Mouse (Mus musculus): ENCODE measurements around the gene Cenpf. TPM values are rescaled to one million over a fixed set of nuclear protein-coding genes. Genes with fewer than 3 reads are reported as not detected.

Gene Cenpf
- total and polyA plus RNA-seq, 3 experiments: 16.5 to 28.2 (median 21.5) TPM

- Histone ChIP-seq H3K9me3 (replicated peaks; ENCODE audit: low read length) (no peaks in the 10 kb centered on the region), H3K4me2 (ENCODE audit: insufficient read depth, low read depth, poor library complexity, severe bottlenecking) (no peak overlapping the region), H3K4me1 (ENCODE audit: control insufficient read depth in 1 of 2, insufficient read depth in 2 of 2) (peaks cover 3 to 8% of the 10 kb centered on the region in 2 experiments; a peak in 3 of 4 replicates), H3K79me2 (replicated peaks; ENCODE audit: control insufficient read depth, extremely low read depth, insufficient read depth, poor library complexity, severe bottlenecking) (no peaks in the 10 kb centered on the region), H3K27me3 (replicated peaks) (no peaks in the 10 kb centered on the region), H3K9ac (ENCODE audit: insufficient read depth, low read depth) (no peak overlapping the region), H3K36me3 (replicated peaks in 1 of 2; ENCODE audit: control insufficient read depth in 1 of 2, insufficient read depth in 1 of 2, low read length in 1 of 2) (no peaks in the 10 kb centered on the region), H3K27ac (ENCODE audit: insufficient read depth, low read depth) (no peak overlapping the region), H3K4me3 (replicated peaks in 1 of 3; ENCODE audit: low read depth in 2 of 3, low read length in 2 of 3, poor library complexity in 1 of 3) (no peak overlapping the region)
- in situ Hi-C loops (cut with MboI; ENCODE audit: low pct_ligation_motif_present, low pct_unique_long_range_greater_than_20kb, low sequenced_read_pairs) (loop anchor here (10.0 kb wide), 1 partner anchor 275 kb away; no protein-coding TSS in a partner anchor), dilution Hi-C loops (cut with MboI; ENCODE audit: extremely low pct_ligation_motif_present, extremely low pct_unique_long_range_greater_than_20kb, low sequenced_read_pairs) (no loop called here)
- no peak for TF ChIP-seq ZKSCAN1 (IDR thresholded peaks at IDR 0.05; ENCODE audit: borderline replicate concordance, low read depth, low read length)
- TF ChIP-seq TCF12 (IDR thresholded peaks at IDR 0.05; ENCODE audit: low read depth, low read length): no peak
- TF ChIP-seq MXI1 (IDR thresholded peaks at IDR 0.05; ENCODE audit: low read depth, low read length): no peak
- no peak for TF ChIP-seq NELFE (IDR thresholded peaks at IDR 0.05; ENCODE audit: low read depth, low read length)
- no peak for TF ChIP-seq JUN (IDR thresholded peaks at IDR 0.05; ENCODE audit: insufficient read depth, low read depth, low read length)
- DNase-seq (ENCODE audit: extremely low read depth): no peak
Observed at GRCm38 (mm10) chr1:189700186-189700585, 12.3 kb upstream of the Cenpf start.

GRCm38 (mm10) chr1:189698416-189698815, 10.5 kb upstream of the Cenpf start:
- in situ Hi-C loops (cut with MboI; ENCODE audit: low pct_ligation_motif_present, low pct_unique_long_range_greater_than_20kb, low sequenced_read_pairs) (no loop called here), dilution Hi-C loops (cut with MboI; ENCODE audit: extremely low pct_ligation_motif_present, extremely low pct_unique_long_range_greater_than_20kb, low sequenced_read_pairs) (no loop called here)
- Histone ChIP-seq H3K27me3 (replicated peaks) (no peaks in the 10 kb centered on the region), H3K36me3 (replicated peaks in 1 of 2; ENCODE audit: control insufficient read depth in 1 of 2, insufficient read depth in 1 of 2, low read length in 1 of 2) (no peaks in the 10 kb centered on the region), H3K9ac (ENCODE audit: insufficient read depth, low read depth) (no peak overlapping the region), H3K27ac (ENCODE audit: insufficient read depth, low read depth) (no peak overlapping the region), H3K4me1 (ENCODE audit: control insufficient read depth in 1 of 2, insufficient read depth in 2 of 2) (peaks cover 0 to 5% of the 10 kb centered on the region in 2 experiments; a peak in 2 of 4 replicates), H3K4me2 (ENCODE audit: insufficient read depth, low read depth, poor library complexity, severe bottlenecking) (no peak overlapping the region), H3K9me3 (replicated peaks; ENCODE audit: low read length) (no peaks in the 10 kb centered on the region), H3K4me3 (replicated peaks in 1 of 3; ENCODE audit: low read depth in 2 of 3, low read length in 2 of 3, poor library complexity in 1 of 3) (no peak overlapping the region), H3K79me2 (replicated peaks; ENCODE audit: control insufficient read depth, extremely low read depth, insufficient read depth, poor library complexity, severe bottlenecking) (no peaks in the 10 kb centered on the region)
- DNase-seq (ENCODE audit: extremely low read depth): no peak
- TF ChIP-seq ZMIZ1 (IDR thresholded peaks at IDR 0.05; ENCODE audit: low read depth, low read length) (no peak), USF2 (conservative IDR thresholded peaks at IDR 0.05; ENCODE audit: low read depth, low read length) (no peak), ETS1 (conservative IDR thresholded peaks at IDR 0.05; ENCODE audit: low read depth, low read length) (no peak), USF1 (IDR thresholded peaks at IDR 0.05; ENCODE audit: low read depth, low read length) (no peak), ELF1 (IDR thresholded peaks at IDR 0.05; ENCODE audit: low read depth, low read length) (no peak), NRF1 (IDR thresholded peaks at IDR 0.05; ENCODE audit: low read depth, low read length) (no peak), MAFK (IDR thresholded peaks at IDR 0.05; ENCODE audit: insufficient replicate concordance, low read length) (no peak), UBTF (IDR thresholded peaks at IDR 0.05; ENCODE audit: low read depth, low read length) (no peak), BHLHE40 (IDR thresholded peaks at IDR 0.05; ENCODE audit: low read depth, low read length) (no peak), TBP (conservative IDR thresholded peaks at IDR 0.05; ENCODE audit: low read depth, low read length) (no peak), SMC3 (IDR thresholded peaks at IDR 0.05; ENCODE audit: low read depth, low read length) (no peak), MAZ (IDR thresholded peaks at IDR 0.05; ENCODE audit: low read depth, low read length) (no peak), MYC (IDR thresholded peaks at IDR 0.05; ENCODE audit: low read depth, low read length) (no peak), MAX (IDR thresholded peaks at IDR 0.05; ENCODE audit: low read length) (no peak), CTCF (conservative IDR thresholded peaks at IDR 0.05 in 1 of 2, IDR thresholded peaks at IDR 0.05 in 1 of 2; ENCODE audit: low read depth in 2 of 2, low read length in 2 of 2) (no peak; a peak in 1 of 4 replicates), JUND (conservative IDR thresholded peaks at IDR 0.05; ENCODE audit: low read depth, low read length) (no peak), HCFC1 (IDR thresholded peaks at IDR 0.05; ENCODE audit: low read depth, low read length) (no peak), ZKSCAN1 (IDR thresholded peaks at IDR 0.05; ENCODE audit: borderline replicate concordance, low read depth, low read length) (no peak), IRF4 (IDR thresholded peaks at IDR 0.05; ENCODE audit: low read depth, low read length) (no peak)

Measured in CH12.LX (cell line).